Mouse (Mus musculus) forebrain, postnatal 0 days (tissue): ENCODE data around the gene Aspg. TPM values are rescaled to one million over a fixed set of nuclear protein-coding genes. Genes with fewer than 3 reads are reported as not detected.

Source experiments
- ATAC-seq: fragments of 200-750 bp; cut with Nextera tagmentation; 2 replicates; pipeline ENCODE4 v1.8.0; 2017; ENCODE audit warnings: mild to moderate bottlenecking, moderate library complexity
- DNase-seq: peaks from one replicate; pipeline ENCODE4 v3.0.0-alpha.2; 2015
- H3K27ac ChIP-seq: fragments of 300-500 bp; sonication (generic); 2 replicates; pipeline ENCODE4 v1.5.1; 2014; ENCODE audit warnings: low read depth, mild to moderate bottlenecking, antibody characterized with exemption, low read length, moderate library complexity, mixed read lengths
- H3K27me3 ChIP-seq: fragments of 300-500 bp; sonication (generic); 2 replicates; pipeline ENCODE4 v1.6.1; 2014; ENCODE audit warnings: mild to moderate bottlenecking, low read length, mixed read lengths; ENCODE audit not compliant: insufficient read depth
- H3K36me3 ChIP-seq: fragments of 300-500 bp; sonication (generic); 2 replicates; pipeline ENCODE4 v1.6.1; 2014; ENCODE audit warnings: mild to moderate bottlenecking, moderate library complexity; ENCODE audit not compliant: insufficient read depth
- H3K4me1 ChIP-seq: fragments of 300-500 bp; sonication (generic); 2 replicates; pipeline ENCODE4 v1.6.1; 2014; ENCODE audit warnings: antibody characterized with exemption; ENCODE audit not compliant: insufficient read depth
- H3K4me2 ChIP-seq: fragments of 300-500 bp; sonication (generic); 2 replicates; pipeline ENCODE4 v1.6.1; 2014; ENCODE audit warnings: low read depth, mild to moderate bottlenecking, moderate library complexity
- H3K4me3 ChIP-seq: fragments of 300-500 bp; sonication (generic); 2 replicates; pipeline ENCODE4 v1.5.1; 2014; ENCODE audit warnings: low read depth, low read length, mixed read lengths
- H3K9ac ChIP-seq: fragments of 300-500 bp; sonication (generic); 2 replicates; pipeline ENCODE4 v1.6.1; 2014; ENCODE audit warnings: mild to moderate bottlenecking
- H3K9me3 ChIP-seq: fragments of 300-500 bp; sonication (generic); 2 replicates; pipeline ENCODE4 v1.6.1; 2016; ENCODE audit warnings: low read length
- CTCF ChIP-seq: sonication (generic); IDR thresholded peaks from 2 replicates; pipeline ENCODE4 v1.5.1; 2016; ENCODE audit warnings: antibody characterized with exemption, control low read depth, low read depth
- WGBS: fragments of 180-500 bp; shearing (Covaris S2); extraction: QIAGEN DNeasy Blood & Tissue Kit; methylation state at CpG from one replicate; pipeline ENCODE4 v1.1.7; 2014; 5-methylcytosine and 5-hydroxymethylcytosine counted together
- polyA plus RNA-seq: library from polyadenylated mRNA; unstranded; fragments of >200 nt; fragmentation: Nextera tagmentation; extraction: Ambion mirVana; gene quantifications from 2 replicates; pipeline ENCODE4 v1.2.1, GENCODE M21; 2015
- total RNA-seq: library from RNA; depleted of rRNA; stranded (reverse); fragments of >200 nt; gene quantifications from 2 replicates; pipeline ENCODE4 v1.2.3, GENCODE M21; 2014

The Aspg gene
- total and polyA plus RNA-seq, 2 experiments from 2014 or later, result 0.52 to 3.9 TPM

- no peaks in the 10 kb centered on the region for H3K36me3 ChIP-seq
- H3K27ac ChIP-seq, result no peak overlapping the region
- DNase-seq (no peak), ATAC-seq (no peak)
- H3K27me3 ChIP-seq, result no peaks in the 10 kb centered on the region
- no peaks in the 10 kb centered on the region for H3K4me1 ChIP-seq
- TF ChIP-seq CTCF, result no peak
- WGBS, result 21% methylated on average over 13 of the region's 13 CpGs
- no peak overlapping the region for H3K9ac ChIP-seq
- no peaks in the 10 kb centered on the region for H3K9me3 ChIP-seq
- H3K4me3 ChIP-seq, result no peak overlapping the region
- H3K4me2 ChIP-seq, result no peak overlapping the region
These were observed 6.4 kb downstream of the Aspg start for GRCm38 (mm10) chr12:112112686-112113396.

- WGBS, result 11% methylated on average over 7 of the region's 7 CpGs
- DNase-seq (peak; percentile 86), ATAC-seq (peak; percentile 64)
- no peaks in the 10 kb centered on the region for H3K36me3 ChIP-seq
- no peaks in the 10 kb centered on the region for H3K4me1 ChIP-seq
- no peak overlapping the region for H3K4me3 ChIP-seq
- no peak overlapping the region for H3K9ac ChIP-seq
- H3K27ac ChIP-seq, result no peak overlapping the region
- no peaks in the 10 kb centered on the region for H3K27me3 ChIP-seq
- H3K9me3 ChIP-seq, result no peaks in the 10 kb centered on the region
- H3K4me2 ChIP-seq, result no peak overlapping the region
- TF ChIP-seq CTCF, result peak; percentile 99
These were observed 7.2 kb downstream of the Aspg start for GRCm38 (mm10) chr12:112113710-112114109.

GRCm38 (mm10) chr12:112117006-112117405 is 10.5 kb downstream of the Aspg start:
- no peak for ATAC-seq
- H3K4me3 ChIP-seq, result no peak overlapping the region
- WGBS, result 72% methylated on average over 5 of the region's 5 CpGs
- H3K27me3 ChIP-seq, result no peaks in the 10 kb centered on the region
- DNase-seq, result no peak
- no peaks in the 10 kb centered on the region for H3K36me3 ChIP-seq
- no peak overlapping the region for H3K9ac ChIP-seq
- H3K27ac ChIP-seq, result no peak overlapping the region
- no peak overlapping the region for H3K4me2 ChIP-seq
- no peak for TF ChIP-seq CTCF
- no peaks in the 10 kb centered on the region for H3K4me1 ChIP-seq
- H3K9me3 ChIP-seq, result no peaks in the 10 kb centered on the region

GRCm38 (mm10) chr12:112117649-112118048 is 11.2 kb downstream of the Aspg start:
- no peak overlapping the region for H3K9ac ChIP-seq
- DNase-seq, result no peak
- H3K36me3 ChIP-seq, result no peaks in the 10 kb centered on the region
- H3K27me3 ChIP-seq, result no peaks in the 10 kb centered on the region
- H3K9me3 ChIP-seq, result no peaks in the 10 kb centered on the region
- no peaks in the 10 kb centered on the region for H3K4me1 ChIP-seq
- no peak for ATAC-seq
- 86% methylated on average over 7 of the region's 7 CpGs for WGBS
- H3K27ac ChIP-seq, result no peak overlapping the region
- no peak for TF ChIP-seq CTCF
- no peak overlapping the region for H3K4me2 ChIP-seq
- no peak overlapping the region for H3K4me3 ChIP-seq

- TF ChIP-seq CTCF, result no peak
- H3K4me2 ChIP-seq, result no peak overlapping the region
- H3K4me1 ChIP-seq, result no peaks in the 10 kb centered on the region
- H3K36me3 ChIP-seq, result no peaks in the 10 kb centered on the region
- WGBS, result 81% methylated on average over 3 of the region's 3 CpGs
- H3K9me3 ChIP-seq, result no peaks in the 10 kb centered on the region
- H3K27me3 ChIP-seq, result no peaks in the 10 kb centered on the region
- ATAC-seq (no peak), DNase-seq (no peak)
- H3K4me3 ChIP-seq, result no peak overlapping the region
- no peak overlapping the region for H3K27ac ChIP-seq
- no peak overlapping the region for H3K9ac ChIP-seq
These were observed 14.7 kb downstream of the Aspg start for GRCm38 (mm10) chr12:112121188-112121587.

- Histone ChIP-seq H3K4me2 (no peak overlapping the region), H3K4me1 (peaks cover 5% of the 10 kb centered on the region), H3K27ac (no peak overlapping the region), H3K9ac (no peak overlapping the region), H3K36me3 (no peaks in the 10 kb centered on the region), H3K4me3 (no peak overlapping the region), H3K9me3 (no peaks in the 10 kb centered on the region), H3K27me3 (peaks cover 3% of the 10 kb centered on the region; the same call in 1 of the 2 replicates)
- ATAC-seq (no peak), DNase-seq (no peak)
- WGBS, result 82% methylated on average over 14 of the region's 14 CpGs
- TF ChIP-seq CTCF, result no peak
These were observed 19.4 kb downstream of the Aspg start for GRCm38 (mm10) chr12:112125903-112126302.

GRCm38 (mm10) chr12:112126931-112127635 is 20.6 kb downstream of the Aspg start:
- H3K36me3 ChIP-seq, result no peaks in the 10 kb centered on the region
- peaks cover 6% of the 10 kb centered on the region; the same call in 1 of the 2 replicates for H3K27me3 ChIP-seq
- 67% methylated on average over 14 of the region's 14 CpGs for WGBS
- no peak overlapping the region for H3K27ac ChIP-seq
- DNase-seq (no peak), ATAC-seq (no peak)
- no peak overlapping the region for H3K4me2 ChIP-seq
- H3K4me1 ChIP-seq, result peaks cover 5% of the 10 kb centered on the region
- no peak overlapping the region for H3K4me3 ChIP-seq
- no peak overlapping the region for H3K9ac ChIP-seq
- no peaks in the 10 kb centered on the region for H3K9me3 ChIP-seq
- TF ChIP-seq CTCF, result peak; percentile 21
